Mouse (Mus musculus) heart, postnatal 25 days (tissue): ENCODE measurements around the gene Ggnbp2. TPM values are rescaled to one million over a fixed set of nuclear protein-coding genes. Genes with fewer than 3 reads are reported as not detected.
"Not testable (repeated sequence)": the region's sequence is repeated elsewhere in the genome, so short reads cannot be mapped to it uniquely, and the experiment has no call there.

ENCODE experiments used
- DNase-seq: peaks from one replicate; pipeline ENCODE4 v3.0.0; 2022; ENCODE audit warnings: low spot score
- intact Hi-C: fragments of 180-260 bp; cut with DNase I; formaldehyde crosslinking; loops from one replicate; pipeline ENCODE4 v1.15.1; 2025
- total RNA-seq, 2 experiments: library from RNA; stranded (reverse); gene quantifications; 2 replicates each; pipeline ENCODE4 v1.2.3; 2021

Ggnbp2 gene
- total RNA-seq, 2 experiments from 2014 or later: 41.2 to 46.8 TPM

DNA sequence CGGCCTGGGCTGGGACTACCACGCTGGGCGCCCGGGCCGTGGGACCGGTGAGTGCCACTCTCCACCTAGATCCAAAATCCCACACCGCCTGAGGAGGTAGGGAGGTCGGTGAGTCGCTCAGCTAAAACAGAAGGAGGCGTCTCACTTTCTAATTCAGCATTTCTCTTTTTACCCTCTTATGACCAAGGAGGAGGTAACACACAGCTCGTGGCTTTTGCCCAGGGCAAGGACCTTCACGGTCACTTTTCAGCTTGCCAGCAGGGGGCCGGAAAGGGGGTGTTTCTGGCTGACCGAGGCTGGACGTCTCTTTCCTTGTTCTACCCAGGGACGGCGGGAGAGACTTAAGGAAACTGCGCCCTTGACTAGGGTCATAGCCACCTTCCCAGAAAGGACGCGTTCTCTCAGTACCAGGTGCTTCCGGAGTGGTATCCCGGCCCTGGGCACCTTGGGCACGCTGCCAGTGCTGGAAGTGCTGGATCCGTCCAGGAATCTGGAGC is 9.9 kb upstream of the Ggnbp2 start:
- intact Hi-C loops: no loop called here
- peak; percentile 20 for DNase-seq

DNA sequence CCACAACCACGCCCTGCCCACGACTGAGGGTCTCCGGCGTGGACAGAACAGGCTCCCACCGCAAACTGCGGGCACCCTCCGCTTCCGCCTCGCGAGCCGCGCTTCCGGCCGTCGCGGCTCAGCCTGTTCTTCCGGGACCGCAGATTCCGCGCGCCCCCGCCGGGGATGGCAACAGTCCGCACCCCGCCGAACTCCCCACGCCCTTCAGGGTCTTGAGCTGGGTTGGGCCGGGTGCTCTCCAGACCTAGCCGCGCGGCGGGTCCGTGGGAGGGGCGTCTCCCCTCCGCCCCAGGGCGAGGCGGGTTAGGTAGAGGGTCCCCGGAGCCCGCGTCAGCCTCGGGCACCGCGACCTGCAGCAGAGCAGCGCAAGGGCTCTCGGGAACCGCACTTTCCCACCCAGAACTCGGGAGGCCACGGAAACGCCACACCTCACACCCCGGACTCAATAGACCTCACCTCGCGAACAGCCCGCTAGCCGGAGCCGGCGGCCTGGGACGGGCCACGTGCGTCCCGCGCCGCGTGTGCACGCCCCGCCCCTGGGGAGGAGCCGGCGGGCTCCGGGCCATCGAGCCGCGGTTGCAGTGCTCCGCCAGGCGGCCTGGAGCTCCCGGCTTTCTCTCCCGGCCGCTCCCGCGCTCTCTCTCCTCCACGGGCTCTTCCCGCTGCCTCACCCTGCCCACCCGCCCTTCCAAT is 9.3 kb upstream of the Ggnbp2 start, which contains the start of the genes Myo19 and Pigw:
TSS of gene Myo19 (plus strand) at position 377 of the 693 bp plus-strand sequence.
TSS of gene Pigw (minus strand) at position 514 of the 693 bp plus-strand sequence.
- DNase-seq: peak; percentile 72
- intact Hi-C loops: loop anchor here (10.0 kb wide), 1 partner anchor 695 kb away; no protein-coding TSS in a partner anchor

DNA sequence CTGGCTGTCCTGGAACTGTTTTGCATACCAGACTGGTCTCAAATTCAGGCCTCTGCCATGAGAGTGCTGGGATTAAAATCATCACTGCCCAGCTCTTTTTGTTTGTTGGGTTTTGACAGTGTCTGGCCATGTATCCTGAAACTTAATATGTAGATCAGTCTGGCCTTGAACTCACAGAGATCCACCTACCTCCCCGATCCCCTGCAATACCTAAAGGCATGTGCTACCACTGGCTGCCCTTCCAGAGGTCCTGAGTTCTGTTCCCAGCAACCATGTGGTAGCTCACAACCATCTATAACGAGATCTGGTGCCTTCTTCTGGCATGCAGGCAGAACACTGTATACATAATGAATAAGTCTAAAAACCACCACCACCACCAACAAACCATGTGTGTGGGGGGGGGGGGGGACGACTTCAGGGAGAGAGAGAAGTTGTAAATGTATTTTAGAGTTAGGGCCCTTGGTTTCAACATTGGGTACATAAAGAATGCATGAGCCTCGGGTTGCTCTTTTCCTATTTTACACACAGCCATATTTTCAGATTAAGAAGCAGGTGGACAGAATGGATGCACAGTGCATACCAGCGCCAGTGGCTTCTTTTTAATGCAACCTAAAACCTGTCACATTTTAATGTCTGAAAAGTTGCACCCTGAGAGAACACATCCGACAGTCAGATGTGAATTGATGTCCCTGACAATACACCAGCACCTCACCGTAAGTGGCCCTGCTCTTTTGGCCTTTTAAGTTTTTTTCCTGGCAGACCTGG is 8.6 kb upstream of the Ggnbp2 start:
- intact Hi-C loops: loop anchor here (10.0 kb wide), 1 partner anchor 694 kb away; no protein-coding TSS in a partner anchor
- DNase-seq: no peak

DNA sequence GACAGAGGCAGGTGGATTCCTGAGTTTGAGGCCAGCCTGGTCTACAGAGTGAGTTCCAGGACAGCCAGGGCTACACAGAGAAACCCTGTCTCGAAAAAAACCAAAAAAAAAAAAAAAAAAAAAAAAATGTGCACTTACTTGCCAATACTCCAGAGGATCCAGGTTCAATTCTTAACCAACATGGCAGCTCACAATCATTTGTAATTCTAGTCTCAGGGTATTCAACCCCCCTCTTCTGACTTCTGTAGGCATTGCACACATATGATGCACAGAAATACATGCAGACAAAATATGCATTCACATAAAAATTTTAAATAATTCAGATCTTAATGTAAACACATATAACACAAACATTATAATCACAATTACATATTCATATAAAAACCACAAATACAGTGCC is 5.4 kb upstream of the Ggnbp2 start:
- intact Hi-C loops: loop anchor here (10.0 kb wide), 1 partner anchor 691 kb away; no protein-coding TSS in a partner anchor
- DNase-seq: not testable (repeated sequence)

DNA sequence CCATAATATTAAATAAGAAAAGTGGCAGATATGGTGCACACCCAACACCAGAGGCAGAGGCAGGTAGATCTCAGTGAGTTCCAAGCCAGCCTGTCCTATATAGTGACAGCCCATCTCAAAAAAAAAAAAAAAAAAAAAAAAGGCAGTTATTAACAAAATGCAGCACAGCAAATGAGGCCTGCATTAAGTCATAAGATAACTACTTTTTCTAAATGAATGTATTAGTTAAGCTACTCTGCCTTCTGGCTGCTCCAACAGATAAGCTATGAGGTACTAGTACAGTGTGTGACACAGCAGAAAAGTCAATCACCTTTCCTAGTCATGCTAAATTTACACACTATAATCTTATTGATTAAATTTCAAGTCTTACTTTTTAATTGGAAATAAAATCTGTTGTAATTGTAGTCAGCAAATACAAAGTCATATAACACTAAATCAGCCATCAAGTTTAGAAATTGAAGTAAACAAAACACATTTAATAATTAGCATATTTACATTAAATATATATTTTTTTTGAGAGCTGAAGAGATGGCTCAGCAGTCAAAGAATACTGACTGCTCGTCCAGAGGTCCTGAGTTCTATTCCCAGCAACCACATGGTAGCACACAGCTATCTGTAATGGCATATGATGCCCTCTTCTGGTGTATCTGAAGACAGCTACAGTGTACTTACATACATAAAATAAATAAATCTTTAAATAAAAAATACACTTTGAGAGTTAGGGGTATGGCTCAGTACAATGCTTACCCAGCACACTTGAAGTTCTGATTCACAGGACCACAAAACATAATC is 2.6 kb upstream of the Ggnbp2 start:
- no peak for DNase-seq
- intact Hi-C loops: loop anchor here (5.0 to 10.0 kb wide), 2 partner anchors 269 to 688 kb away; partner anchors contain the start of gene Usp32

DNA sequence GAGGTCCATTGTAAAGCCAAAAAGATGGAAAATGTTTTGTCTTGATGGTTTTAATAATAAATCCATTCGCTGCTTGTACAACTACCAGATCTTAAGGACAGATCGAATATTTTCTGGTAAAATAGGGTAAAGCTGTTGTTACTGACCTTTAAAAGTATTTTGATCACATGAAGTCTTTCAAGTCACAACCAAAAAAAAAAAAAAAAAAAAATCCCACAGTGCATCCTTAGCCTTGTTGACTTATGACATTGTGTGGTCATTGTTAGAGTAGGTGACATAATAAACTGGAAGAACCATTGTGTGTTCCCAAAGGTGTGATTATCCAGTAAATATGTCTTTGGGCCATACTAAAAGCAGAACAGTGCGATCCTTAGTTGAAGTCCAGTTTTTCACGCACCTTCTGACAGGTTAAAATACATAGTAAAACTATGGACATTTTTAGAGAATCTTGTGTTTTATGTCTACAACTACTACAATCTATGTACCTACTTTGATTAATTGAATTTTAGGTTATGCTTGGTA is 992 bp upstream of the Ggnbp2 start:
- intact Hi-C loops: loop anchor here (2.0 to 10.0 kb wide), 3 partner anchors 43 to 687 kb away; partner anchors contain the start of genes Dhrs11 and Usp32
- DNase-seq: no peak

- intact Hi-C loops: loop anchor here (2.0 to 10.0 kb wide), 3 partner anchors 42 to 686 kb away; partner anchors contain the start of genes Dhrs11 and Usp32
- DNase-seq: no peak
These were observed 429 bp upstream of the Ggnbp2 start for GRCm38 (mm10) chr11:84871046-84871445.

- intact Hi-C loops: loop anchor here (2.0 to 10.0 kb wide), 3 partner anchors 41 to 685 kb away; partner anchors contain the start of genes Dhrs11 and Usp32
- DNase-seq: peak; percentile 87
These were observed 932 bp downstream of the Ggnbp2 start for GRCm38 (mm10) chr11:84869537-84870232.

DNA sequence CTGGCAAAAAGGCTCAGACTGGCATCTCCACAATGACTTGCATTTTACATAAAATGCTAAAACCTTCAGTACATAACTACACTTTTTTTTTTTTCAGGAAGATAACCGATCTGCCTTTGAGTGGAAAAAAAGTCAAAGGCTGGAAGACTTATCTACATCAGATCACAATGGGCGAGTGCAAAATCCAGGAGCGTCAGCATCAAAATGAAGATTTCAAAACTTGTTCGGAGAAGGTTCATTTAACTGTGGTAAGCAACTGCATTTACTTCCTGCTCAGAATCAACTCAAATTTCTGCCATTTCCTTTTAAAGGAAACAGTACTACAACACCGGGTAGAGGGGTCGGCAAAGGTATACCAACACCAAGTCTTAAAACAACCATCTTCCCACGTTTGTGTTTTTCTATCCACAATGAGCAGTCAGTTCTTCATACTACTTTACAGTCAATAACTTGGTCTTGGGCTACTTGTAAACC is 1.8 kb downstream of the Ggnbp2 start:
- no peak for DNase-seq
- intact Hi-C loops: no loop called here

- intact Hi-C loops: no loop called here
These were observed 3.0 kb downstream of the Ggnbp2 start for GRCm38 (mm10) chr11:84867586-84867985.

GRCm38 (mm10) chr11:84865268-84865667 is 5.3 kb downstream of the Ggnbp2 start:
- intact Hi-C loops: no loop called here
- DNase-seq: no peak

More at GRCm38 (mm10) chr11:84867586-84867985, 3.0 kb downstream of the Ggnbp2 start:
- DNase-seq: no peak

DNA sequence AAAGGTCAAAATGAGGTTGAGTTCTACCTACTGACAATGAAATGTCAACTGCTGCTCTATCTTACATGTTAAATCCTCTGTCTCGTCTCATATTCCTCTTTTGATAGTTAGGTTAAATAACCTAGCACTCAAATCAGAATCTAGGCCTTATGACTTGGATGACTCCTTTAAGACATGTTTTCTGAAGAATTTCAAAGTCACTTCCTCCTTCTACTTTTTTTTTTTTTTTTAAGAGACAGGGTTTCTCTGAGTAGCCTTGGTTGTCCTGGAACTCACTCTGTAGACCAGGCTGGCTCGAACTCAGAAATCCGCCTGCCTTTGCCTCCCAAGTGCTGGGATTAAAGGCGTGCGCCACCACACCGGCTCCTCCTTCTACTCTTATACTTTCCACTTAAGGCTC is 15.3 kb downstream of the Ggnbp2 start:
- DNase-seq: no peak
- intact Hi-C loops: no loop called here

- no peak for DNase-seq
- intact Hi-C loops: no loop called here
These were observed 23.0 kb downstream of the Ggnbp2 start for GRCm38 (mm10) chr11:84847475-84848090.

DNA sequence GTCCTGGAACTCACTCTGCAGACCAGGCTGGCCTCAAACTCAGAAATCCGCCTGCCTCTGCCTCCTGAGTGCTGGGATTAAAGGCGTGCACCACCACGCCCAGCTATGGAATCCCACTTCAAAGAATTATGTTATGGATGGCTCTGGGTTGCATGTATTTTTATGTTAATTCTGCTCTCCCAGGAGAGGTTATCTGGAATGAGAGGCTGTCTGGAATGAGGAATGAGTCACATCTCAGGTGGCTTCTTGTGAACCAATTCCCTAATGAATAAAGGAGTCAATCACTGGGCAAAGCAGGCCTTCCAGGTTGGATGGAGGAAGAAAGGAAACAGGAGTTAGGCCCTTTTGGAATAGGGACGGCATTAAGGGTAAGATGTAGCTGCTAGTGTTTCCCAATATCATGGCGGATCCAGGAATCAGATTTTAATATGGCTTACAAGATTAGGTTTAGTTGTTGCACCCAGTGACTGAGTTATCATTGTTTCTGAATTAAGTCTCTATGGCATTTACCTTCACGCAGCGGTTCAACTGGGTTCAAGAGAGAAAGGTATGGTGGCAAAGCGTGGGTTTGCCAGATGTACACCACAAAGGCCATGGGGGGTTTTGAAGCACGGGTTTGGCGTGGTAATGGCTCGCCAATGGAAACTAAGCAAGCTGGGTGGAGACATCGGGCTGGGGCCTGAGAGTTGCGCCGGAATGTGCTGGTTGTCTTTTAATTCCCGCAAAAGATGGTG is 23.7 kb downstream of the Ggnbp2 start:
- no peak for DNase-seq
- intact Hi-C loops: no loop called here

GRCm38 (mm10) chr11:84839330-84839729 is 31.3 kb downstream of the Ggnbp2 start:
- intact Hi-C loops: no loop called here
- no peak for DNase-seq

DNA sequence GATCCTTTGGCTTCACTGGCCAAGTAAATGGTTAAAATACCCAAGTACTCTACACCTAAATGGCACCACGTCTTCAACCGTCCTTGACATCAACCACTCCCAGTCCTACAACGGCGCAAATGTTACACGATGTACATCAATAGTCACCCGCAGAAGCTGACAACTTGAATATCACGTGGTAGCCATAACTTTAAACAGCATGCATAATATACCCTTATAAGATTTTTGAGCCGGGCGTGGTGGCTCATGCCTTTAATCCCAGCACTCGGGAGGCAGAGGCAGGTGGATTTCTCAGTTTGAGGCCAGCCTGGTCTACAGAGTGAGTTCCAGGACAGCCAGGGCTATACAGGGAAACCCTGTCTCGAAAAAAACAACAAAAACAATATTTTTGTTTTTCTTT is 41.1 kb downstream of the Ggnbp2 start:
- DNase-seq: not testable (repeated sequence)
- intact Hi-C loops: loop anchor here (2.0 kb wide), 1 partner anchor 41 kb away; the partner anchor contains the start of gene Ggnbp2
